Mouse (Mus musculus) layer of hippocampus, adult 18-20 months (tissue): ENCODE measurements at regions not wholly inside any gene's neighbourhood (a gene's known extent, or its start where the extent isn't known, plus 50 kb on each side); places are given as distances from the start of the nearest gene placed in this dataset.
A peak's percentile ranks its signal among the peaks of the same experiment; 100 is the strongest.

ENCODE experiments used
- DNase-seq, 2 experiments: peaks; one replicate each; pipeline ENCODE4 v3.0.0; 2022; ENCODE audit warnings: low spot score in 2 of 2

DNA sequence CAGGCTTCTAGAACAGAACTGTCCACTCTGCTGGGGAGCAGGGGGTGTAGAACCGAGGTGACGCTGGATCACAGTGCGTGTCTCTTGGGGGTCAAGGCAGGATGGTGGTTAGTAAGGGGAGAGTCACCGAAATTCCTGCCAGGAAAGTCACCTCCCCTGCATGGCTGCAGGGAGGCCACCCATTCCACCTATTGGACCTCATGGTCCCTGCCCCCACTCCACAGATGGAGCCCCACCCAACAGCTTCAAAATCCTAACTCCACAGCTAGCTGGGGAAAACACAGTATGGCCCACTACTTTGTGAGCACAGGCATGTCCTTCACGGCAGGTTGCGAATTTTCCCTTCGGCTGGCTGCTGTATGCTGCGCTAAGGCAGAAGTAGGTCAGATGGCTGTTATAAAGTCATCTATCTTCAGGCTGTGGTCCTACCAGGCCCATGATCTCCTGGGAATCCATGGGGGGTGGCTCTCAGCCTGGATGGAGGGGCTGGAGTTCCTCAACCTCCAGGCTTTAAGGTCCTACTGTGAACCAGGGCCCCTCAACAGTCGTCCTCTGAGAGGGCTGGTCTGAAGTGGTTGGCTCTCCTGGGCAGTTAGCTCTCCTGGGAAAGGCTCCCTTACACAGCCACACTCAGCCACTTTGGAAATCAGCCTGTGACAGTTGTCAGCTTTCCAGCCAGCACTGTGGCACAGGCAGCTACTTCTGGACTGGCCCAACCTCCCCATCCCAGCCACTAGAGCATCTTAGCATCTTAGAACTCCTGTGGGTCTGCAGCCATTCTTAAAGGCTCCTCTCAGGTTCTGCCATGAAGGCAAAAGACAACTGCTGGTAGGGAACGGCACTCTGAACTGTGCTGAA is 124.0 kb upstream of the Klf14 start:
- no peak for DNase-seq

DNA sequence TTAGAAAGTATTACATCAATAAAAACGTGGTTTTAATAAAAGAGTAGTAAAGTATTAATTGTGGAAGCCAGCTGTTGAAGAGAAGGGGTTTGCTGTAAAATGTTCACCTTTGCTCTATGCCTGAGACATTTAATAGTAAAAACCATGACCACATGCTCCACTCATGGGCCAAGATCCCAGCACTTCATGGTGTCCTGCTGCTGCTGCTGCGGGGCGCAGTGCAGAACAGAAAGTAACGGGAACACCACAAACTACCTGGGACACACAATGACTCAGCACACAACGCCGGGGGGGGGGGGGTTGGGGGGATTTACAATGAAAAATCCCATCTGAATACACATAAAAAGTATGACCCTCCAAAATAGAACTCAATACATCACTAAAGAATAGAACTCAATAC is 124.8 kb upstream of the Klf14 start:
- no peak for DNase-seq

DNA sequence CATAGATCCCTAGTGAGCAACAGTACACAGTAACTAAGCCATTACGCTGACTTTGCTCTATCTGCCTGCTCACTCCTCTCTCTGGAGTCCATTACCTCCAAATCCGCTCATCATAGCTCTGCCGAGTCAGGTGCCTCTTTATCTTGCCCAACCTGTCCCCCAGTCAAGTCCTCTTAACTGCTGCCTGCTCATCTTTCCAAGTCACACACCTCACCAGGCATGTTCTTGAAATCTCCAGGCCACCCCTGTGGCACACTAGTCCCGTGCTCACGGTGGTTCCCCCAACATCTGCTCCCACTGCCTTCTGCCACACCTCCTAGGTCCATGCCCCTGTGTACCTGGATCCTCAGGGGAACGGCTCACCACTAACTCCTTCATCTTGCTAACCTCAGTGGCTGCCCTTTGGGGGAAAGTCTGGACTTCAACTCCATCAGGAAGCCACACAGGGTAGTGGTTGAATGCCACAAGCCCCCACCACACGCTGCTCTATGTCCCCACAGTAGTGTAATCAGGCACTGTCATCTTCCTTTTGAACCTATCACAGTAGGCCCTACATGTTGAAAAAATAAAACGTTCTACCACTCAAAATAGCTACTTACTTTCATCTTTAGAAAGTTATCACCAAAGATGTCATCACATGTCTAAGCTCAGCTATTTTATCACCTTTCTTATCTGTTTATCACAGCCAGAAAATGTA is 126.3 kb upstream of the Klf14 start:
- no peak for DNase-seq

DNA sequence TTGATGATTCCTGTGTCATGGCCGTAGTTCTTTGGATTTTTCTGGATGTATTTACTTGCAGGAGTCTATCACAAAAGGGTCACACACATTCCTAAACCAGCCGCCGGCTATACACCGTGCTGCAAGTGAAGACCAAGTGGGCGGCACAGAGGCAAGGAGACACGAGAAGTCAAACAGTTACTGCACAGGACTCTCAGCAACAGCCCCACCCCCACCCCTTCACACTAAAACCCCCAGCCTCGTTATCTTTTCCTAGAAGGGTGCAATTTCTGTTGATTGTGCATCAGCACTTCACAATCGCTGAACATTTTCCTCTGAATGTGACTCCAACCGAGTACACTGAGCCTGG is 126.9 kb upstream of the Klf14 start:
- DNase-seq: no peak

DNA sequence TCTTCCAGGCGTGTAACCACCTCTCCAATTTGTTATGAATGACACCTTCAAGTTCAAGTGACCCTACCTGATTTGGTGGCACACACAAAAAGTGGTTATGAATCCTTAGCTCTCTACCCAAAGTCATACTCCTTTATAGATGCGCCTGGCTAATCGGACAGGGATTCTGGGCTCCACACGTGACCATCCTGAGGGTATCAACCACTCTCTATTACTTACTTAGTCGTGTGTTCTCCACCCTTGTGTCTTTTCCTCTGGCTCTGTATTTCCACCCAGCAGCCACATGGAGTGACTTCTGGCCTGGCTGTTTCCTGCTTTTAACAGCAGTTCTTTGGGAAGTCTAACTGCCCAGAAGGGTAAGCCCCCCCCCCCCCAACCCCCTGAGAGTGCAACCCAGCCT is 127.4 kb upstream of the Klf14 start:
- DNase-seq: no peak

DNA sequence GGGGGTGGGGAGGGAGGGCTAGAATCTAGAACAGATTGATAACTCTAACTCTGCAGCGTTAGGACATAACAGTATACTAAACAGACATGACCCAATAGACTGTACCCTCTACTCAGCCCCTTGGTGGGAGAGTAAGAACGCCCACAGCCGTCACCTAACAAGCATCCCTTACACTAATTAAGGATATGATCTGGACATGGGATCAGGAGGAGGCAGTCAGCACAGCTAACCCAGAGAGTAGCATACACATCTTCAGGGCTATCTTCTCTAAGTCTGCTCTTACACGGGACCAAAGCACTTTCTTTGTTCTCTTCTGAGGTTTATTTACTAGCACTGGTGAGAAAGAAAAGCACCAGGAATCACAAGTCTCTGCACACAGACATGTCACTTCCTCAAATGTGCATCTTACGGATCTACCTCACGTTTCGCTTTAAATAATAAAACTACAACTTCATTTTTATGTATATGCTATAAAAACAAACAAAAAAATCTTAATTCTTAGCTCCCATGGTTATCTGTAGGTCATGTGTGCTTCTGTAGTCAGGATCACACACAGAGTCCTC is 128.0 kb upstream of the Klf14 start:
- DNase-seq: no peak

DNA sequence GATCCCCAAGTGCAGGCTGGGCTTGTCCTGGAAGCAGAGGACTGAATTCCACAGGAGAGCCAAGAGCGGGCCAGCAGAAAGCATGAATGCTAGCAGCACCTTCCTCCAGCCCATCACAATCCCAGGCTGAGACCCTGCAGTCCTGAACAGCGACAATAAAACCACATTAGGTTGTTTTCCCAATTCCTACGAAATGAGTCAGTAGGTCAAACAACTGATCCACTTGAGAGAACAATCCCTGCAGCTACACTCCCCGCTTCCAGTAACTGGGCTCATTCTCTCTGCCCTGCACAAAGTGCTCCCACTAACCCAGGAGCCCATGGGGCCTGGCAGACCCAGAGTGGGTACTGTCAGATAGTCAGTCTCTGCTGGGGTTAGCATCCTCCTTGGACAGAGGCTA is 128.6 kb upstream of the Klf14 start:
- DNase-seq: no peak

DNA sequence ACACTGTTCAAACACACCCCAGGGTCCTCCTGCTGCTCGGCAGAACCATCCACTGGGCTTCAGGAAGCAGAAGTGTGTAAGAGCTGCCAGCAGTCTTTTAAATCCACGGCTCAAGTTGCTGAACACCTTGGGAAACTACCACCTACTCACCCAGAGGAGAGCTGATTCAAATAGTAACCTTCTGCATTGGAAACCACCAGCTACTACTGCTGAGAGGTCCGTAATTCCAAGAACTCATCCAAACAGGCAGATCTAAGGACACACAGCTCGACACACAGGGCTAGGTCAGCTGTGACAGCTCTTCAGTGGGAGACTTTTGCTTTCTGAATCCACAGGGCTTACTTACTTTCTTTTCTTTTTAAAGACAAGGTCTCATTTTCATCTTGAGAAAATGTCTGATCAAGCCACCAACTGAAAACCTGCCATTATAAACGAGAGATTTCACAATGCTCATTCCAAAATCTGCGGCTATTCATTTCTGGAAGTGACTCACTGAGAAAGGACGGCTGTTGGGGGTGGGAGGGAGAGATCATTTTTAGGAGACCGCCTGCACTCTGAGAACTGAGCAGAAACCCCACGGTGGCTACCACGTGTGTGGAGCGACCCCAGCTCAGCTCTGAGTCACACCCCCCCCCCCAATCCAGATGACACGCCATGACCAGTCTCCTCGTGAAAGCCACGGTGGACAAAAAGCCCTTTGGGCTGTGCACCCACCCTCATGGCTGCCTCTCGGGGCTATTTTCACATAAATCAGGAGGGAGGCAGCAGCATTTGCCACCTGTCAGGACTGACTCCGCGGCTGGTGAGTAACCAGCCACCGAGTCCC is 129.5 kb upstream of the Klf14 start:
- DNase-seq: peak in 1 of 2 experiments; percentile 64

DNA sequence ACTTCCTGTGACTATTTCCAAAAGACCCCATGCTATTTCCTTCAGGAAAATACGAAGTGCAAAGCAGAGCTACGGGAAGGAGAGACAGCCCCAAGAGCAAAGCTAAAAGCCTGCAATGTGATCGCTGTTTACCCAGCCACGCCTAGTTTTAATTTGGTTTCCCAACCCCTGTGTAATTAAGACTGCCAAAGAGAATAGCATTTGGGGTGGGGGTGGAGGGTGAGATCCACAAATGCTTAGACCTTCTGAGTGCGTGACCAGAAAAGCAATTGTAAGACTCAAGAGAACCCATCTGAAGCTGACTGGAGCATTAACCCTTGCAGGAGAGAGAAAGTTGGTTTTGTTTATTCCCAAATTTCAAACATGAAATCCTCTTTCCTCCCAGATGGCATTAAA is 130.1 kb upstream of the Klf14 start:
- no peak for DNase-seq

DNA sequence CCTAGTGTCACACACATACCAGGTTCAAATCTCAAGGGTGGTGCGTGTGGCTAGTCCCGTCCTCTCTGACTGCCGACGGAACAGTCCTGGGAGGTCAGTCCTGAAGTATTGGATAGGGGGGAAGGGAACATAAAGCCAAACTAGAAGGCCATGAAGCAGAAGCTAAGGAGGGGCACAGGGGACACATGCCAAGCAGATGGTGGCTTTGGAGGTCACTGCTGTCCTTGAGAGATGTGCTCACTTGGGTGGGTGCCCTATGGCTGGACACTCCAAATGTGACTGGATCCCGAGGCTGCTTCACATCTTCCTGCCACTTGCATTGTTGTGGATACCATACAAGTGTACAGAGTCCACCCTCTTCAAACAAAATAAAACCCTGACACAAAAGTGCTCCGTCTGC is 131.4 kb upstream of the Klf14 start:
- DNase-seq: no peak

DNA sequence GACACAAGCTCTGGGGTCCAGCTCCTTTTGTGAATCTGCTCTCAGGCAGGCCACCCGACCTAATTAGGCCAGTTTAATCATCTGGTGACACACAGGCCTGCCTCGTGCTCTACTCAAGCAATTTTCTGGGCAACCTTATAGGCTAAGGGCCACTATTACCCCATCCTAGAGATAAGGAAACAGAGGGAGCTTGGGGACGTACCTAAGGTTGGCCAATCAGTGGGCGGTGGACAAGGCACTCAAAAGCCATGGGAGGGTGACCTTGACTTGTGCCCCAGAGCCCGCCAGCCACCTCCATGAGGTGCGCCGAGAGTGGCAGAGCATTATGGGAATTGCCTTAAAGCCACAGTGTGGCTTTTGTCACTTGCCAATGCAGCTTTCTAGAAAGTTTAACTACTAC is 131.9 kb upstream of the Klf14 start:
- no peak for DNase-seq

DNA sequence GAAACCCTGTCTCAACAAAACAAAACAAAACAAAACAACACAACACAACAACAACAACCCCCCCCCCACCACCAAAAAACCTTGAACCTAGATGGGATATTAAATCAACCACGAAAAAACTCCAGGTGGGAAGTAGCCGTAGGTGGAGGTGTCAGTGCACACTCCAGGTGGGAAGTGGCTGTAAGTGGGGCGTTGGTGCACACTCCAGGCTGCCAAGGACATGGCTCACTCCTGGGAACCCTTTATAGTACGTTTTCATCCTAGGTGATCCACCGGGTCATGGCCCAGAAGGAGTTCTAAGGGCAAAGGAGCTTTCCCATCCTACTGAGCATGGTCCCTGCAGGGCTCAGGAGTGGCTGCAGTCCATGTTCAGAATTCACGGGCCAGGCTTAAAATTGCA is 133.4 kb upstream of the Klf14 start:
- DNase-seq: no peak

DNA sequence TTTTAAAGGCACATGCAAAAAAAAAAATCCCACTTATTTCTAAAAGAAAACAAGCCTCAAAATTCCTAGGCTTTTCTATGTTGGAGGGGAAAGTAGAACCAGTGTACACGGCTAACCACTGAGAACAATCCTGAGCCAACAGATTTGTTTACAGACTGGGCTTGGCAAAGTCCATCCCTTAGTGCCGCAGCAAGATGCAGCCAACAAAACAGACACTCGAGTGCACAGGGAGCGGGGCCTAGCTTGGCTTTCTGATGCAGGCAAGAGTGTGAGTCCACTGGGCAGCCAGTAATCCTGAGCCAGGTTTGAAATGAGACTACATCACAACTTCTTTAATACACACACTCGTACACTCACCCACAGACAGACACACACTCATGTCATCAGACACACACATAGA is 133.9 kb upstream of the Klf14 start:
- no peak for DNase-seq

DNA sequence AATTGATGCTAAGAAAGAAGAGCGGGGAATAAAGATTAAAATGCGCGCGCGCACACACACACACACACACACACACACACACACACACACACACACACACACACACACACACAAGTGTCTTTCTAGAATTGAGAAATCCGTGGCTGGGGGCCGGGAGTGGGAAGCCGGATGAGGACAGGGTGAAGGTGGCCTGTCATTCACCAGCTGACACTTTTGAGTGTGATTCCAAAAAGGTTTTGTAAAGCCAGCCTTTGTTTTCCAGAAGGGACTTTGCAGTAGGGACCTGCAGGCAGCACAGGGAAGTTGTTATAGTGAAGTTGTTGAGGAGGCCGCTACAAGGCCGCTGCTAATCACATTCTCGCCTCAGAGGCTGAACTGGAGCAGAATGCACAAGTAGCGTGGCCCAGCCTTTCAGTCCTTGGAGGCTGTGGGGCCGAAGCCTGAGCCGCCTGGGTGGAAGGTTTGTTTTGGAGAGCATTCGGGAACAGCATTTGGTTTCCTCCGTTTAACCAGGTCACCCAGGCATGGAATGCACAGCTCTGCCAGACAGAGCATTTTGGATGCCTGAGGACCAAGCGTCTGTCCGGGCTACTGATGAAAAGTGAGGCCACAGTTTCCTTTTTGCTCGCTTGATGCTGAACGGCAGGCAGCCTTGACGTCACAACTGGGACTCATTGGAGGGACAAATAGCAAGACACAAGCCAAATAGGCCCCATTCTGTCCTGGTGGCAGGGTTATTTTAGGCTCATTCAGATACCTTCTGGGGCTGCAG is 137.3 kb upstream of the Klf14 start:
- DNase-seq: peak in 1 of 2 experiments; percentile 73

DNA sequence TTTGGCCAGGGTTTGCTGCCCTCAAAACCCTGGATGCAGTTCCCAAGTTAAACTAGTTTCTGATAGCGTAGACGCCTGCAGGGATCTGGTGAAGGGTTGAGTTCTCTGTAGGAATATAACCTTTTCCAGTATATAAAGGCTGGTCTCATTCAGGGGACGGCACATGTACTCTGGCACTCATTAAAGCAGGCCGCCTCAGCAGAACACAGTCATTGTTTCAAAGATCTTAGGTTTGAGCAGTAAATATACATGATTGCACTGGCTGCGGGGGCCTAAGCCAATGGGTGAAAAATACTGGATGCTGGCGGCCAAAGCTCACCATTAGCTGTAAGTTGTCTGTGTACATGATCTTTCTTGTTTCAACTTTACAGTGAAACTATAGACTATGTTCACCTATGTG is 137.9 kb upstream of the Klf14 start:
- DNase-seq: no peak

DNA sequence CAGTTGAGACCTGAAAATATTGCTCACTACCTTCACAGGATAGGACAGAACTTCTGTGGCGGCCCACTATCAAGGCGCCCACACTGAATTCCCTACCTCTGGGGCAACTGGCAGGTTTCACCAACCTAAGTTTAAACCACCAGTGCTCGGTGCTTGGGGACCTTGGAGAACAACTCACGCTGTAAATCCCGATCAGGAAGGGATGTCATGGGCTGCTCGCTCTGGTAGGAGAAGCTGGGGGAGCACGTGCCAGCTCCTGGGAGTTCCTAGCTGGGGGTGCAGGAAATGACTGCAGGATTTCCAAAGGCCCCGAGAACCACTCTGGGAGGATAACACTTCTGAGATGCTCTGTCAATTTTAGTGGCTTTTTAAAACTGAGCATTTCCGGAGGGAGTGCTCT is 138.4 kb upstream of the Klf14 start:
- no peak for DNase-seq

DNA sequence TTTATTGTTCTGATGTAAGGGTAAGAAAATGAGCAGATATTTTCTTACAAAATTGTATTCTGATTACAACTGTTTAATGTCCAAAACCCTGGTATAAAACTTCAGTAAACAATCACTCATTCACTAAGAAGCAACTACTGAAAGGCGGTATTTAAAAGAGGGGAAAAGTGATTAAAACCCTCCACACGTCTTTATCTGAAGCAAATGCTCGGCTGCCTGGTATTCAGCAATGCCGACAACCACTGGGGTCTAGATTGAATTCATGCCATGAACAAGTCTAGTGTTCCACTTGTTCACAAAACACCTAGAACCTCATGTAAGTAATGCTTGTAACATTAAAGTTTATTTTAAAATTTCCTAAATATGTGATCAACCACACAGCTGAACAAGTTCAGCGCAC is 139.2 kb upstream of the Klf14 start:
- DNase-seq: no peak

DNA sequence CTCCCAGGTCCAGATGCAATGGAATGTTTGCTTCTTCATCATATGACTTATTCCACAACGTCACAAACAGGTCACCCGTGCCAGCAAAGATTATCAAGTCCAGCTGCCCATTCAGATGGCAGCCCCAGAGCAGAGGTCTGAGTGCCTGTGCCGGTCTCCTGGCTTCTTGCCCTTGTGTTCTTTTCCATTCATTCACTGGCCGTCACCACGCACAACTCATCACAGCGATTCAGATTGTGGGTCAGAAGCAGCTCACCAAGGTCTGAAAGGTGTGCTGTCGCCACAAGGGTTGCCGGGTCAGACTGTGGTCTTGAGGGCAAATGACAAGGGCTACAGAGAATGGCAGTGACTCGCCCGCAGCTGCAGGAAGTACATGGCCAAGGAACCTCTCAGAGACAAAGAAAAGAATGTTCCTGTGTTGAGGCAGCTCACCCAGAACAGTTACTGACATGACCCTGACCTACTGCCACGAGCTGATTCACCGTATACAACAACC is 141.3 kb upstream of the Klf14 start:
- no peak for DNase-seq

DNA sequence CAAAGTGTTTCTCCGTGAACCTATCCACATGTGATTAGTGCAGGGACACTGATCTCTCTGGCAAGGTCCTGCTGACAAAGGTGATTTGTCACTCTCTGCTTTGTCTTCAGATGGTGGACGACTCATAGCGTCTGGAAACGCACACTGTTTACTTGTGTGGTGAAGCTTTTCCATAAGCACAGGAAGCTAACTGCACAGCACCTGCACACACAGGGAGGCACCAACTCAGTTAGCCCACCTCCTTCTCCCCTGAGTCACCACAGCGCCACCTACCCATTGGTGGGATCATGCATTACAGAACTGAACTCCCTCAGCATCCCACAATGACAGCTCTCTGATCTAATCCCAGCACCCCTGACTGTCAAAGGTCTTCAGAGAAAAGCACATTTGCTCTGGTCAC is 141.9 kb upstream of the Klf14 start:
- no peak for DNase-seq

DNA sequence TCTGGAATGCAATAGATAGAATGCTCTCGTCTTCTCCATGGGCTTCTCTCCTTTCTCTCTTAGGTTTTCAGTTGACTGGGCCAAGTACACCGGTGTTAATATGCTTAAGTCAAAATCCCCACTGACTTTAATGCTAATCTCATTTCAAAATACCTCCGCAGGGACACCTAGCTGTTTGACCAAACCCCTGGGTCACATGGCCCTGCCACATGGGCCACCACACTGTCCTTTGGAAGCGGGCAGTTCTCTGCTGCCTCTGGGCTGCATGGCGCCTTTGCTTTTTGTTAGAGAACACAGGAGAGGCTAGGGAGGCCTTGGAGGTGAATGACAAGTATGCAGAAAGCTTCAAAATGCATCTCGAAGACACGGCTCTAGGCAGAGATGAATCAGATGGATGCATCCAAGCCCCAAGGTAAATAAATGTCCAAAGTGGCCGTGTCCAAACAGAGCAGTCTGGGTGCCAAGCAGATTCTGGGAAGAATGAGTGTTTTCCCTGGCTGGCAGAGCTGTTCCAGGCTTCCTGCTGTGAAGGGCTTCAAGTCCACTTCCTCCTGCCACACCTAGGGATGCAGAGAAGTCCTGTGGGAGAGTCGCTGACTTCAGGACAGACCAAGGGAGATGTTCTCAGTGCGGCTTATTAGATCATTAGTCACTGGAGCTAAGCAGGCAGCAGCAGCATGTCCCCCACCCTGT is 147.4 kb upstream of the Klf14 start:
- no peak for DNase-seq
